ENCODE assay signal across 15 mouse cellular contexts in the genomic region with DNA sequence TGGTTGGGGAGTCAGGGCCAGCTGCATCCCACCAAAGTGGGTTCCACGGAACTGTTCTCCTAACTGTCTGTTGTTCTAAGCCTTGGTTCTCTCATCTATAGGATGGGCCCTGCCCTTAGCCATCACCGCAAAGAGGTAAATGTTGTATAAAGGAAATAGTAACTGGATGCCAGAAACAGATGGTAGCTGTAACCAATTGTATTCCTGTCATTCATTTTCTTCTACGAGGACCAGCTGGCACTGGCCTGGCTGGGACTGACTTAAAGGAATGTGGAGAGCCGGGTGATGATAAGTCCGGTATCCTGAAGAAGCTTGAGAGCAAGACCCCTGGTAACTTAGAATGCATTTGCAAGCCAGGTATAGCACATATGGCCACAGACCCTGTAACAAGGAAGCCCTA.
DNase-seq lines count a peak whose midpoint lies in the region; ATAC-seq lines count a peak whose summit lies in the region.
"Had no signal": no experiment of that assay in that cellular context is flagged by ENCODE, and none has a peak within 500 bp of the region (broad histone marks: within the 10 kb centered on the region; RNA-seq: fewer than 3 reads in every experiment).

No protein-coding gene starts in this region.

- WGBS in forebrain, embryonic 12.5 days = 58% methylated on average over 5 of the region's 5 CpGs
- WGBS in forebrain, embryonic 11.5 days = 67% methylated on average over 5 of the region's 5 CpGs
- 51% methylated on average over 5 of the region's 5 CpGs for WGBS in neural tube, embryonic 12.5 days
- WGBS in forebrain, embryonic 13.5 days = 54% methylated on average over 5 of the region's 5 CpGs
- WGBS in neural tube, embryonic 15.5 days = 52% methylated on average over 5 of the region's 5 CpGs

- H3K4me1 ChIP-seq in forebrain, embryonic 12.5 days = peaks cover 22% of the 10 kb centered on the region
- H3K4me1 ChIP-seq in forebrain, embryonic 11.5 days (replicated peaks; ENCODE audit: control insufficient read depth, insufficient read depth, low read length) = peaks cover 2% of the 10 kb centered on the region; the same call in 1 of the 2 replicates
- peaks cover 16% of the 10 kb centered on the region for H3K4me1 ChIP-seq in neural tube, embryonic 12.5 days
- H3K4me1 ChIP-seq in forebrain, embryonic 13.5 days = peaks cover 25% of the 10 kb centered on the region
- peaks cover 13% of the 10 kb centered on the region for H3K4me1 ChIP-seq in neural tube, embryonic 15.5 days
- H3K4me1 ChIP-seq: liver, embryonic 15.5 days had no signal

- no peak overlapping the region for H3K9ac ChIP-seq in forebrain, embryonic 12.5 days
- no peak overlapping the region for H3K9ac ChIP-seq in forebrain, embryonic 11.5 days (ENCODE audit: low read length)
- no peak overlapping the region for H3K9ac ChIP-seq in neural tube, embryonic 12.5 days
- H3K9ac ChIP-seq in forebrain, embryonic 13.5 days = no peak overlapping the region
- no peak overlapping the region for H3K9ac ChIP-seq in neural tube, embryonic 15.5 days (replicated peaks)
- H3K9ac ChIP-seq: heart, embryonic 13.5 days; limb, embryonic 13.5 days; liver, embryonic 15.5 days had no signal

- peaks cover 33% of the 10 kb centered on the region for H3K27me3 ChIP-seq in forebrain, embryonic 12.5 days
- H3K27me3 ChIP-seq in forebrain, embryonic 11.5 days (ENCODE audit: control insufficient read depth, insufficient read depth, low read length) = no peaks in the 10 kb centered on the region
- H3K27me3 ChIP-seq in neural tube, embryonic 12.5 days (replicated peaks) = no peaks in the 10 kb centered on the region
- peaks cover 5% of the 10 kb centered on the region; the same call in 1 of the 2 replicates for H3K27me3 ChIP-seq in forebrain, embryonic 13.5 days
- H3K27me3 ChIP-seq in neural tube, embryonic 15.5 days (replicated peaks) = no peaks in the 10 kb centered on the region; the same call in 1 of the 2 replicates
- H3K27me3 ChIP-seq: heart, embryonic 13.5 days; liver, embryonic 15.5 days had no signal

- no peaks in the 10 kb centered on the region for H3K36me3 ChIP-seq in forebrain, embryonic 12.5 days (replicated peaks)
- no peaks in the 10 kb centered on the region for H3K36me3 ChIP-seq in forebrain, embryonic 11.5 days (ENCODE audit: control insufficient read depth, insufficient read depth, low read length)
- H3K36me3 ChIP-seq in neural tube, embryonic 12.5 days = no peaks in the 10 kb centered on the region
- no peaks in the 10 kb centered on the region for H3K36me3 ChIP-seq in forebrain, embryonic 13.5 days (ENCODE audit: poor library complexity, severe bottlenecking)
- H3K36me3 ChIP-seq in neural tube, embryonic 15.5 days = no peaks in the 10 kb centered on the region
- H3K36me3 ChIP-seq: heart, embryonic 13.5 days; limb, embryonic 13.5 days; liver, embryonic 15.5 days had no signal

- H3K9me3 ChIP-seq in forebrain, embryonic 12.5 days = no peaks in the 10 kb centered on the region
- no peaks in the 10 kb centered on the region for H3K9me3 ChIP-seq in forebrain, embryonic 11.5 days (ENCODE audit: control insufficient read depth, low read length)
- no peaks in the 10 kb centered on the region for H3K9me3 ChIP-seq in neural tube, embryonic 12.5 days
- no peaks in the 10 kb centered on the region for H3K9me3 ChIP-seq in forebrain, embryonic 13.5 days (replicated peaks)
- no peaks in the 10 kb centered on the region for H3K9me3 ChIP-seq in neural tube, embryonic 15.5 days (replicated peaks)
- H3K9me3 ChIP-seq: heart, embryonic 13.5 days; limb, embryonic 13.5 days; liver, embryonic 15.5 days had no signal

- H3K27ac ChIP-seq in forebrain, embryonic 12.5 days = no peak overlapping the region
- H3K27ac ChIP-seq in forebrain, embryonic 11.5 days (ENCODE audit: low read depth, low read length) = no peak overlapping the region
- H3K27ac ChIP-seq in neural tube, embryonic 12.5 days = no peak overlapping the region
- H3K27ac ChIP-seq in forebrain, embryonic 13.5 days = peak overlapping the region; percentile 67
- no peak overlapping the region for H3K27ac ChIP-seq in neural tube, embryonic 15.5 days (replicated peaks)
- H3K27ac ChIP-seq: heart, embryonic 13.5 days; limb, embryonic 13.5 days; liver, embryonic 15.5 days had no signal

- no peak for DNase-seq in forebrain, embryonic 11.5 days (ENCODE audit: low spot score)
- no peak for DNase-seq in neural tube, embryonic 10.5 days (ENCODE audit: extremely low spot score, low spot score)
- no peak for DNase-seq in urinary bladder, adult 2 months (ENCODE audit: low spot score)
- DNase-seq in thymus, adult 18-20 months = no peak
- DNase-seq: adrenal gland, adult 8-10 months; embryo, embryonic 11 days; kidney, adult 9 months had no signal

- peak; percentile 23; the same call in 1 of the 2 replicates for ATAC-seq in forebrain, embryonic 12.5 days (ENCODE audit: low FRiP score)
- no peak for ATAC-seq in forebrain, embryonic 11.5 days (replicated peaks; ENCODE audit: low FRiP score)
- peak; percentile 41; the same call in 1 of the 2 replicates for ATAC-seq in neural tube, embryonic 12.5 days (ENCODE audit: low FRiP score, low read depth)
- peak; percentile 40 for ATAC-seq in forebrain, embryonic 13.5 days
- ATAC-seq in neural tube, embryonic 15.5 days (ENCODE audit: low FRiP score) = no peak

- H3K4me2 ChIP-seq in forebrain, embryonic 12.5 days = no peak overlapping the region
- no peak overlapping the region for H3K4me2 ChIP-seq in forebrain, embryonic 11.5 days (ENCODE audit: low read depth, low read length, severe bottlenecking)
- peak overlapping the region; percentile 10; the same call in 1 of the 2 replicates for H3K4me2 ChIP-seq in neural tube, embryonic 12.5 days (replicated peaks)
- peak overlapping the region; percentile 31; the same call in 1 of the 2 replicates for H3K4me2 ChIP-seq in forebrain, embryonic 13.5 days
- 0 out of 2 replicates have a peak overlapping the region, but pooled peaks have one; percentile 39 for H3K4me2 ChIP-seq in neural tube, embryonic 15.5 days
- H3K4me2 ChIP-seq: heart, embryonic 13.5 days; limb, embryonic 13.5 days; liver, embryonic 15.5 days had no signal

- no peak overlapping the region for H3K4me3 ChIP-seq in forebrain, embryonic 12.5 days (replicated peaks)
- no peak overlapping the region for H3K4me3 ChIP-seq in forebrain, embryonic 11.5 days (ENCODE audit: low read depth, low read length)
- no peak overlapping the region for H3K4me3 ChIP-seq in neural tube, embryonic 12.5 days
- no peak overlapping the region for H3K4me3 ChIP-seq in forebrain, embryonic 13.5 days
- H3K4me3 ChIP-seq in neural tube, embryonic 15.5 days (replicated peaks) = no peak overlapping the region
- H3K4me3 ChIP-seq: erythroblast, embryonic 14.5 days; heart, embryonic 13.5 days; limb, embryonic 13.5 days; liver, embryonic 15.5 days had no signal

Comparison
In these comparisons a context has a peak if more than half of its experiments do, and no peak if none do; other contexts are left out.
1. ATAC-seq: peak in forebrain, embryonic 12.5 days (single experiment), neural tube, embryonic 12.5 days (single experiment) and forebrain, embryonic 13.5 days (single experiment); none in forebrain, embryonic 11.5 days (single experiment) and neural tube, embryonic 15.5 days (single experiment).
2. H3K4me2 ChIP-seq: peak in neural tube, embryonic 12.5 days (single experiment), forebrain, embryonic 13.5 days (single experiment) and neural tube, embryonic 15.5 days (single experiment); none in forebrain, embryonic 12.5 days (single experiment) and forebrain, embryonic 11.5 days (single experiment).